Mouse (Mus musculus) ES-Bruce4 (cell line): ENCODE measurements at regions not wholly inside any gene's neighbourhood (a gene's known extent, or its start where the extent isn't known, plus 50 kb on each side); places are given as distances from the start of the nearest gene placed in this dataset.

Experiments used
- CTCF ChIP-seq: IDR thresholded peaks from one replicate; pipeline ENCODE4 v1.8.1; 2011; ENCODE audit warnings: low read depth, low read length
- POLR2A ChIP-seq: IDR thresholded peaks from one replicate; pipeline ENCODE4 v1.8.1; 2011; ENCODE audit warnings: low read length; ENCODE audit not compliant: insufficient read depth

DNA sequence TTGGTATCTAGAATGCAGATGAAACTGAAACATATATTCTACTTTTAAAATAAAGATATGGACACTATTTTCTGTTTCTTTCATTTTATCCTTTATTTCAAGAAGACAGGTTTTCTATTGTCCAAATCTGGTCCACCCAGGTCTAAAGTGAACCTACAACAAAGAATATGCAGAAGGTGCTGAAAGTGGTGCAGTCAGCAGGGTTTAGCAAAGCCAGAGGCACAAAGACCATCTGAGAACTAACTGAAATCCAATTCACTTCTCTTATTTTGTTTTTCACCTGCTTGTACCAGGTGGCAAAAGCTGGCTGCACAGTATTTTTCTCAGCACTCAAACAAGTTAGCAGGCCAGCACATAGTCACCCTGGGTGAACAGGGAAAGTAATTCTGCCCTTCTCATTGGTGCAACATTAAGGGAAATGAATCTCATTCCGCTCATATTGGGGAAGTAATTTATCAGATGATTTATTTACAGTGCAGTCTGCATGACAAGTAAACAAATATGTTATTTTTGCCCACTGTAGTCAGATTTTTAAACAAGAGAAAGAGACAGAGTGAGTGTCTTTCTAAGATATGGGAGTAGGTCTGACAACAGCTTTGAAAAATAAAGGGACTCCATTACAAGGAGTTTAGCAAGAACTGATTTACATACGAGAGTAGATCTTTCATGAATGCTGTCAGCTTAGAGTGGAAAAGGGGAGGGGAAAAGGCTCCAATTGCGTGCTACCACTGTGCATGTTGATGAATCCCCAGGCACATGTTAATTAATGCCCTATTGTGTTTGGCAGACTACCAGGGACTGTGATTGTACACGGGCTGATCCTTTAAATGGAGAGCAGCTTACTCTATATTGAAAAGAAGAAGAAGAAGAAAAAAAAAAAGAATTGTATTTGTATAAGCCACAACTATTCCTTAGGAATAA is 405.9 kb upstream of the Ccnh start:
- TF ChIP-seq CTCF, result no peak
- no peak for TF ChIP-seq POLR2A
